Mouse (Mus musculus) midbrain, embryonic 13.5 days (tissue): ENCODE results near the gene Paf1. TPM values are rescaled to one million over a fixed set of nuclear protein-coding genes. Genes with fewer than 3 reads are reported as not detected.

ENCODE experiments used
- ATAC-seq: fragments of 200-750 bp; cut with Nextera tagmentation; 2 replicates; pipeline ENCODE4 v1.8.0; 2017; ENCODE audit warnings: mild to moderate bottlenecking, moderate TSS enrichment, moderate library complexity
- H3K27ac ChIP-seq: fragments of 300-500 bp; sonication (generic); 2 replicates; pipeline ENCODE4 v1.5.1; 2015; ENCODE audit warnings: inconsistent platforms, mild to moderate bottlenecking, moderate library complexity
- H3K27me3 ChIP-seq: fragments of 300-500 bp; sonication (generic); 2 replicates; pipeline ENCODE4 v1.6.1; 2015; ENCODE audit warnings: mild to moderate bottlenecking, inconsistent platforms
- H3K36me3 ChIP-seq: fragments of 300-500 bp; sonication (generic); 2 replicates; pipeline ENCODE4 v1.6.1; 2015; ENCODE audit warnings: mild to moderate bottlenecking, inconsistent platforms
- H3K4me1 ChIP-seq: fragments of 300-500 bp; sonication (generic); replicated peaks from 2 replicates; pipeline ENCODE4 v1.6.1; 2015; ENCODE audit warnings: inconsistent platforms
- H3K4me2 ChIP-seq: fragments of 300-500 bp; sonication (generic); replicated peaks from 2 replicates; pipeline ENCODE4 v1.6.1; 2015; ENCODE audit warnings: moderate library complexity, mild to moderate bottlenecking, inconsistent platforms
- H3K4me3 ChIP-seq: fragments of 300-500 bp; sonication (generic); replicated peaks from 2 replicates; pipeline ENCODE4 v1.5.1; 2015; ENCODE audit warnings: mild to moderate bottlenecking, inconsistent platforms
- H3K9ac ChIP-seq: fragments of 300-500 bp; sonication (generic); replicated peaks from 2 replicates; pipeline ENCODE4 v1.6.1; 2015; ENCODE audit warnings: mild to moderate bottlenecking, inconsistent platforms
- H3K9me3 ChIP-seq: fragments of 300-500 bp; sonication (generic); 2 replicates; pipeline ENCODE4 v1.6.1; 2016; ENCODE audit warnings: mild to moderate bottlenecking, inconsistent platforms
- WGBS: fragments of 180-500 bp; shearing (Covaris S2); methylation state at CpG from one replicate; pipeline ENCODE4 v1.1.7; 2015; 5-methylcytosine and 5-hydroxymethylcytosine counted together
- polyA plus RNA-seq: library from polyadenylated mRNA; unstranded; fragments of >200 nt; fragmentation: Nextera tagmentation; extraction: Ambion mirVana; gene quantifications from 2 replicates; pipeline ENCODE4 v1.2.1, GENCODE M21; 2015

Gene Paf1
- polyA plus RNA-seq, 1 experiment from 2014 or later = 97.9 TPM

GRCm38 (mm10) chr7:28373131-28373581, 19.6 kb upstream of the Paf1 start:
- ATAC-seq = peak; percentile 4
- Histone ChIP-seq H3K9ac (no peak overlapping the region), H3K9me3 (no peaks in the 10 kb centered on the region), H3K27me3 (peaks cover 11% of the 10 kb centered on the region), H3K4me3 (peak overlapping the region; percentile 82), H3K27ac (peak overlapping the region; percentile 88), H3K4me2 (peak overlapping the region; percentile 95), H3K36me3 (peaks cover 5% of the 10 kb centered on the region), H3K4me1 (peaks cover 45% of the 10 kb centered on the region)
- under 1% methylated on average over 9 of the region's 9 CpGs for WGBS

- WGBS = 83% methylated on average over 7 of the region's 7 CpGs
- H3K4me1 ChIP-seq = peaks cover 54% of the 10 kb centered on the region
- ATAC-seq = no peak
- peak overlapping the region; percentile 30 for H3K27ac ChIP-seq
- no peak overlapping the region for H3K4me2 ChIP-seq
- H3K9me3 ChIP-seq = no peaks in the 10 kb centered on the region
- peaks cover 3% of the 10 kb centered on the region; the same call in 1 of the 2 replicates for H3K36me3 ChIP-seq
- no peak overlapping the region for H3K4me3 ChIP-seq
- peaks cover 11% of the 10 kb centered on the region for H3K27me3 ChIP-seq
- no peak overlapping the region for H3K9ac ChIP-seq
These were observed 18.8 kb upstream of the Paf1 start for GRCm38 (mm10) chr7:28373891-28374495.

GRCm38 (mm10) chr7:28374647-28375046, 18.1 kb upstream of the Paf1 start:
- H3K4me2 ChIP-seq = 0 out of 2 replicates have a peak overlapping the region, but pooled peaks have one; percentile 59
- ATAC-seq = no peak
- peaks cover 58% of the 10 kb centered on the region for H3K4me1 ChIP-seq
- no peak overlapping the region for H3K9ac ChIP-seq
- 0 out of 2 replicates have a peak overlapping the region, but pooled peaks have one; percentile 42 for H3K4me3 ChIP-seq
- 83% methylated on average over 10 of the region's 10 CpGs for WGBS
- H3K27me3 ChIP-seq = peaks cover 11% of the 10 kb centered on the region
- no peaks in the 10 kb centered on the region for H3K36me3 ChIP-seq
- H3K27ac ChIP-seq = peak overlapping the region; percentile 82; the same call in 1 of the 2 replicates
- no peaks in the 10 kb centered on the region for H3K9me3 ChIP-seq

- under 1% methylated on average over 30 of the region's 36 CpGs for WGBS
- Histone ChIP-seq H3K27me3 (peaks cover 11% of the 10 kb centered on the region), H3K27ac (peak overlapping the region; percentile 82), H3K4me1 (peaks cover 51% of the 10 kb centered on the region), H3K36me3 (no peaks in the 10 kb centered on the region), H3K9me3 (no peaks in the 10 kb centered on the region), H3K4me2 (peak overlapping the region; percentile 59), H3K9ac (peak overlapping the region; percentile 60), H3K4me3 (peak overlapping the region; percentile 42)
- peak; percentile 35 for ATAC-seq
These were observed 17.4 kb upstream of the Paf1 start for GRCm38 (mm10) chr7:28375176-28375921.

GRCm38 (mm10) chr7:28376011-28376771, 16.6 kb upstream of the Paf1 start:
- Histone ChIP-seq H3K9me3 (no peaks in the 10 kb centered on the region), H3K27ac (peak overlapping the region; percentile 82), H3K36me3 (no peaks in the 10 kb centered on the region), H3K27me3 (peaks cover 15% of the 10 kb centered on the region), H3K4me1 (peaks cover 50% of the 10 kb centered on the region), H3K4me2 (peak overlapping the region; percentile 59), H3K9ac (peak overlapping the region; percentile 60), H3K4me3 (peak overlapping the region; percentile 42)
- 4% methylated on average over 30 of the region's 30 CpGs for WGBS
- ATAC-seq = no peak

- H3K4me3 ChIP-seq = peak overlapping the region; percentile 49; the same call in 1 of the 2 replicates
- H3K36me3 ChIP-seq = no peaks in the 10 kb centered on the region
- H3K27me3 ChIP-seq = peaks cover 17% of the 10 kb centered on the region
- H3K4me1 ChIP-seq = peaks cover 57% of the 10 kb centered on the region
- WGBS = 80% methylated on average over 18 of the region's 18 CpGs
- peak overlapping the region; percentile 28; the same call in 1 of the 2 replicates for H3K9ac ChIP-seq
- H3K4me2 ChIP-seq = peak overlapping the region; percentile 79
- no peak for ATAC-seq
- no peak overlapping the region for H3K27ac ChIP-seq
- H3K9me3 ChIP-seq = no peaks in the 10 kb centered on the region
These were observed 15.3 kb upstream of the Paf1 start for GRCm38 (mm10) chr7:28377190-28378065.

GRCm38 (mm10) chr7:28378066-28378690, 14.6 kb upstream of the Paf1 start:
- no peaks in the 10 kb centered on the region for H3K36me3 ChIP-seq
- H3K4me3 ChIP-seq = peak overlapping the region; percentile 49
- H3K27me3 ChIP-seq = peaks cover 17% of the 10 kb centered on the region
- 50% methylated on average over 32 of the region's 32 CpGs for WGBS
- peaks cover 64% of the 10 kb centered on the region for H3K4me1 ChIP-seq
- H3K27ac ChIP-seq = no peak overlapping the region
- H3K9me3 ChIP-seq = no peaks in the 10 kb centered on the region
- ATAC-seq = no peak
- H3K9ac ChIP-seq = peak overlapping the region; percentile 77
- H3K4me2 ChIP-seq = peak overlapping the region; percentile 79

GRCm38 (mm10) chr7:28378769-28379651, 13.7 kb upstream of the Paf1 start:
- H3K9me3 ChIP-seq = no peaks in the 10 kb centered on the region
- peak overlapping the region; percentile 77 for H3K9ac ChIP-seq
- peaks cover 64% of the 10 kb centered on the region for H3K4me1 ChIP-seq
- peak; percentile 48 for ATAC-seq
- H3K36me3 ChIP-seq = no peaks in the 10 kb centered on the region
- H3K27me3 ChIP-seq = peaks cover 17% of the 10 kb centered on the region
- peak overlapping the region; percentile 79 for H3K4me2 ChIP-seq
- H3K4me3 ChIP-seq = peak overlapping the region; percentile 49
- under 1% methylated on average over 53 of the region's 53 CpGs for WGBS
- H3K27ac ChIP-seq = peak overlapping the region; percentile 37

- Histone ChIP-seq H3K27me3 (peaks cover 17% of the 10 kb centered on the region), H3K27ac (peak within 1 kb of the TSS; percentile 37), H3K4me1 (peaks cover 59% of the 10 kb centered on the region), H3K9ac (peak within 1 kb of the TSS; percentile 77), H3K4me2 (peak within 1 kb of the TSS; percentile 79), H3K4me3 (peak within 1 kb of the TSS; percentile 49), H3K36me3 (peaks cover 4% of the 10 kb centered on the region; the same call in 1 of the 2 replicates), H3K9me3 (no peaks in the 10 kb centered on the region)
- WGBS = 61% methylated on average over 17 of the region's 17 CpGs
- no peak for ATAC-seq
These were observed 12.3 kb upstream of the Paf1 start, which contains the start of gene Zfp36 for GRCm38 (mm10) chr7:28380237-28381016. Gene Zfp36 (minus strand): TSS chr7:28380253.
